Comparison of ENCODE assay signal across 10 mouse cellular contexts in genomic region chr5:130369237-130369636, GRCm38 (mm10). TPM values are rescaled to one million over a fixed set of nuclear protein-coding genes. Genes with fewer than 3 reads are reported as not detected.
DNase-seq lines count a peak whose midpoint lies in the region; ATAC-seq and TF ChIP-seq lines count a peak whose summit lies in the region.
"Had no signal": no experiment of that assay in that cellular context is flagged by ENCODE, and none has a peak within 500 bp of the region (broad histone marks: within the 10 kb centered on the region; RNA-seq: fewer than 3 reads in every experiment).

Gene Caln1, plus strand, starts transcription at chr5:130369455.

- intact Hi-C loops in left cerebral cortex, postnatal 4 days (cut with DNase I): no loop called here

- H3K4me2 ChIP-seq in midbrain, postnatal 0 days (ENCODE audit: low read depth, low read length, poor library complexity, severe bottlenecking): no peak within 1 kb of the TSS
- no peak within 1 kb of the TSS for H3K4me2 ChIP-seq in midbrain, embryonic 14.5 days (ENCODE audit: low read length)

- no peak for TF ChIP-seq CTCF in midbrain, postnatal 0 days (IDR thresholded peaks at IDR 0.05)

- WGBS in midbrain, postnatal 0 days: 68% methylated on average over 11 of the region's 11 CpGs
- 88% methylated on average over 11 of the region's 11 CpGs for WGBS in midbrain, embryonic 14.5 days

- ATAC-seq in midbrain, postnatal 0 days (ENCODE audit: low FRiP score): no peak
- no peak for ATAC-seq in midbrain, embryonic 14.5 days (ENCODE audit: low FRiP score, low TSS enrichment)

- no peak for DNase-seq in frontal cortex, adult 2 months (ENCODE audit: extremely low spot score in 1 of 2, low spot score in 1 of 2)
- no peak for DNase-seq in frontal cortex, postnatal 10 days (ENCODE audit: low spot score in 2 of 2)
- DNase-seq in midbrain, postnatal 0 days (ENCODE audit: low spot score): peak; percentile 69
- DNase-seq in midbrain, embryonic 14.5 days: no peak
- peak; percentile 89 to 92 for DNase-seq in cerebellum, postnatal 36 days
- peak; percentile 79 for DNase-seq in left cerebral cortex, postnatal 4 days
- no peak for DNase-seq in embryo, embryonic 10 days (ENCODE audit: low spot score)
- no peak for DNase-seq in frontal cortex, postnatal 36 days (ENCODE audit: low spot score in 2 of 2)

- H3K9me3 ChIP-seq in midbrain, postnatal 0 days (ENCODE audit: low read length): no peaks in the 10 kb centered on the region
- no peaks in the 10 kb centered on the region for H3K9me3 ChIP-seq in midbrain, embryonic 14.5 days (ENCODE audit: control insufficient read depth, low read length)

- no peak within 1 kb of the TSS for H3K27ac ChIP-seq in midbrain, postnatal 0 days (ENCODE audit: low read depth, low read length)
- no peak within 1 kb of the TSS for H3K27ac ChIP-seq in midbrain, embryonic 14.5 days (replicated peaks; ENCODE audit: low read depth, low read length)
- H3K27ac ChIP-seq: macrophage had no signal

- H3K4me1 ChIP-seq in midbrain, postnatal 0 days (ENCODE audit: insufficient read depth, low read length): no peaks in the 10 kb centered on the region
- H3K4me1 ChIP-seq in midbrain, embryonic 14.5 days (ENCODE audit: control insufficient read depth, insufficient read depth, low read length): no peaks in the 10 kb centered on the region

- H3K9ac ChIP-seq in midbrain, postnatal 0 days (replicated peaks; ENCODE audit: low read length, poor library complexity, severe bottlenecking): no peak within 1 kb of the TSS
- no peak within 1 kb of the TSS for H3K9ac ChIP-seq in midbrain, embryonic 14.5 days (replicated peaks; ENCODE audit: low read length)

- H3K4me3 ChIP-seq in midbrain, postnatal 0 days (ENCODE audit: low read depth, low read length): no peak within 1 kb of the TSS
- H3K4me3 ChIP-seq in midbrain, embryonic 14.5 days (replicated peaks; ENCODE audit: low read depth, low read length): no peak within 1 kb of the TSS

- H3K27me3 ChIP-seq in midbrain, postnatal 0 days (ENCODE audit: insufficient read depth, low read length): no peaks in the 10 kb centered on the region
- H3K27me3 ChIP-seq in midbrain, embryonic 14.5 days (ENCODE audit: control insufficient read depth, insufficient read depth, low read length): no peaks in the 10 kb centered on the region

- H3K36me3 ChIP-seq in midbrain, postnatal 0 days (ENCODE audit: insufficient read depth, low read length): no peaks in the 10 kb centered on the region
- no peaks in the 10 kb centered on the region for H3K36me3 ChIP-seq in midbrain, embryonic 14.5 days (ENCODE audit: control insufficient read depth, insufficient read depth, low read length)

RNA-seq across cellular contexts. Expression of gene Caln1, which starts in this region (rescaled TPM):
- polyA plus RNA-seq in frontal cortex, adult 2 months (2012; rRNA removed): 25.1 and 35.6 TPM in 2 replicates
- total RNA-seq in midbrain, postnatal 0 days (2014; rRNA removed): 49.2 and 50.2 TPM in 2 replicates
- polyA plus RNA-seq in midbrain, postnatal 0 days (2015; fragmentation: Nextera tagmentation; extraction: Ambion mirVana): 43.7 and 46.4 TPM in 2 replicates
- polyA plus RNA-seq in midbrain, embryonic 14.5 days (2014; fragmentation: Nextera tagmentation; extraction: Ambion mirVana): 8.4 and 15.6 TPM in 2 replicates
- total RNA-seq in left cerebral cortex, postnatal 4 days (2021): 100 to 1,000 TPM; 150 to 161 TPM
- polyA plus RNA-seq: intestine, embryonic 14.5 days; macrophage had no signal

Comparison
In these comparisons a context has a peak if more than half of its experiments do, and no peak if none do; other contexts are left out.
1. DNase-seq: peak in midbrain, postnatal 0 days (single experiment), cerebellum, postnatal 36 days (2 of 2) and left cerebral cortex, postnatal 4 days (single experiment); none in frontal cortex, adult 2 months (0 of 2), frontal cortex, postnatal 10 days (0 of 2), midbrain, embryonic 14.5 days (single experiment), embryo, embryonic 10 days (single experiment) and frontal cortex, postnatal 36 days (0 of 2).